Mouse (Mus musculus) heart, adult 9 months (tissue): Measurements from ENCODE around the gene Rack1.
"Not testable (repeated sequence)": the region's sequence is repeated elsewhere in the genome, so short reads cannot be mapped to it uniquely, and the experiment has no call there.

Experiments used
- DNase-seq, 2 experiments: peaks; one replicate each; pipeline ENCODE4 v3.0.0; 2022; ENCODE audit warnings: low spot score in 2 of 2

Gene Rack1

DNA sequence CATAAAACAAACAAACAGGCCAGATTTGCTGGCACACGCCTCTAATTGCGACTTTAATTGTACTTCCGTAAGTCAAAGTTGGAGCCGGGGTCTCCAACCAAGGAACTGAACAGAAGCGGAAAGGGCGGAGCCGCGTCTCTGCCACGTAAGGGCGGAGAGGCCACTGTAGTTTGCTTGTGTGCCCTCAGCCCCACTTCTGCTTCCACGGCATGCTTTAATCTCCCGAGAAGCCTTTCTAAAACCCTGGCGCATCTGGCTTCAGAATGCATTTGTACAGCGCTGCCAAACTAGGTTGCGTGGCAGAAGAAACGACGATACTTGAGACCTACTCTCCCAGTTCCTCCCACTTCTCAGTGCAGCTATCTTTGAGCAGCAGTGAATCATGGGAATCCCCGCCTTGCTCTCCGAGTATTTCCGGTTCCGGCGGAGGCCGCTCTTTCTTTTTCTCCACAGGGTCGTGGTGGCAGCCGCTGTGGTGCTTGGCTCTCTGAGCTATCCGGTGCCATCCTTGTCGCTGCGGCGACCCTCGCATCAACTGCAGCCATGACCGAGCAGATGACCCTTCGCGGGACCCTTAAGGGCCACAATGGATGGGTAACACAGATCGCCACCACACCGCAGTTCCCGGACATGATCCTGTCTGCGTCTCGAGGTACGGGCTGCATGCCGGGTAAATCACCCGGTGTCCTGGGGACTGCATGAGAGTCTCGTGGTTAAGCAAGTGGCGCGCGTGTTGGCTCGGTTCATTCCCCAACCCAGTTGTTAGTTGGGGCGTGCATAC, at the start of gene Rack1:
Rack1 (plus strand) TSS at position 412 of the 781 bp plus-strand sequence.
- DNase-seq: peak; percentile 91 to 93

DNA sequence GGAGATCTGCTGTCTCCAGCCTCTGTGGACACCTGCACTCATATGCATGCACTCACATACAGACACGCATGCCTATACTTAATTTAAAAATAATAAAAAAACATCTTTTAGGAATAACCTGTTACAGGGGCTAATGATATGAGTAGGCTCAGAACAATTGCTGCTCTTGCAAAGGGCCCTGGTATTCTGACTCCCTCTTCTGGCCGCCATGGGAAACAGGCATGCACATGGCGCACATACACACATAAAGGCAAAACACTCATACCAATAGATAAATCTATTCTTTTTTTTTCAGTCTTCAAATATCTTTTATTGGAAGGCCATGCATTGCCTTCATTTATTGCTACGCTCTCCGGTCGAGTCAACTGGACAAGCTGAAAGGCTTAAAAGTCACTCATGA, 49.7 kb upstream of the Rack1 start:
- DNase-seq: no peak

DNA sequence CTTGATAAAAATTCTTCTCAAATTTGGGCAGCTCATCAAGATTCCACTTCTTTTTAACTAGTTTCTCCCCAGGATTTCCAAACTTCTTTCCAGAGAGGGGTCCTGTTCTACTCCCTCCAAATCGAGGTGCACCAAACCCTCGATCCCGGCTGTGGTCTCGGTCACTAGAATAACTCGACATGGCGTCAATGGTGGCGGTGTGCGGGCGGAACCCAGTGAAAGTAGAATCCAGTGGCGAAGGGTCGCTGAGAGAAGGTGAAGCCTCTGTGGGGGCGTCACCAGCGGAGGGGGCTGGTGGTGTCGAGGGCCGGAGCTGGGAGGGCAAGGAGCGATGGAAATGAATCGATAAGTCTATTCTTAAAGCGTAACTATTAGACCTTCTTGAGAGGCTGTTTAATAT, 46.6 kb upstream of the Rack1 start:
- DNase-seq: not testable (repeated sequence)

DNA sequence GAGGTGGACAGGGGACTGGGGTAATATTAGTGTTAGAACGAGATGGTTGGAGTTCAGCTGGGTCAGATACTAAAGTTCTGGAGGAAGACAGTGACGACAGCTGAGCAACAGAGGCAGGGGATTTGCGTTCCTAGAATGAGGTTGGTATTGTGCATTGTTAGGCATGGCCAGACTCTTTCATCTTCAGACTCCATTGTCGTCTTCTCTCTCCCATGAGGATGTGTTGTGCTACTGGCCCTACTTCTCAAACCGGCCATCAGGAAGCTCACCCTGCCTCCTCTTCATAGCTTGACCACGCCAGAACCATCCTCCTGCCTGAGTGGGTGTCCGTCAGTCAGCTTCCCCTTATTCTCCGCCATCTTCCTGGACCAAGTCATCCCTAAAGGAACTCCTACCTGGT, 41.1 kb upstream of the Rack1 start:
- no peak for DNase-seq

DNA sequence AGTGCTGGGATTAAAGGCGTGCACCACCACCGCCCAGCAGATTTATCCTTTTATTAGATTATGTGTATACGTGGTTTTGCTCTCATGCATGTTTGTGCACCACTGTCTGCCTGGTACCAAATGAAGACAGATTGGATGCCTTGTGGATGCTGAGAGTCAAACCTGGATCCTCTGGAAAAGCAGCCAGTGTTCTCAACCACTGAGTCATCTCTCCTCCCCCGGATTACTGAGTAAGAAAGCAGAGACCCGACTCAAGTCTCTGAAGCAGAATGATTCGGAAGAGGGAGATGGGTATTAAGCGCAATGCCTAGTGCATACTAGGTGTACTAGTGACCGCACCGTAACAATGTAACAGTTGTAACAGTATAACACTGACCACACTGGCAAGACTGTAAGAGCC, 36.0 kb upstream of the Rack1 start:
- DNase-seq: no peak

DNA sequence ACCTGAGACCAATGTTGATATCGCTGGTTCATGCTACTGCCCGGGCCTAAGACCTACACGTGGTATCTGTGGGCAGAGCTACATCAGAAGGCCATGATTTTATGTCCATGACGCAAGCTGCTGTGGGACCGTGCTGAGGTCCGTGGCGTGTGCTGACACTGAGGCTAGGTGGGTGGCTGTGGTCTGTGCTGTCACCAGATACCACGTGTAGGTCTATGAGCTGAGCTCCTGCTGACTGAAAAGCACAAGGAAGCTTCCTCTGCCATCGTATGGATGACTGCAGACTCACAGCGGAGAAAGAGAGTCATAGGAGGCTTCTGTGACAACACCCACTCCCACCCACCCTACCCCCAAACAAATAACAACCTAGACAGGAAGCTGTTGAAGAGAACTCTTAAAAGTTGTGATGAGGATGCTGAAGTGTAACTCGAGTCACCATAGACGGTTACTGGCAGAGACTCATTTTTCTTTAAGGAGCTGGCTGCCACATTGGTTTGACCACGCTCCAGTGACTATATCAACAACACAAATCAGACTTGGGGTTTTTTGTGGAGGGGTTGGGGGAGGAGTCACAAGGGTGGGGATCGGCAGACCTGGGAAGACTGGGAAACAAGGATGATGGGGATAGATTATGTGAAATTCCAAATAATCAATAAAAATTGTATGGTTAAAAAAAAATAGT, 32.8 kb upstream of the Rack1 start:
- no peak for DNase-seq

DNA sequence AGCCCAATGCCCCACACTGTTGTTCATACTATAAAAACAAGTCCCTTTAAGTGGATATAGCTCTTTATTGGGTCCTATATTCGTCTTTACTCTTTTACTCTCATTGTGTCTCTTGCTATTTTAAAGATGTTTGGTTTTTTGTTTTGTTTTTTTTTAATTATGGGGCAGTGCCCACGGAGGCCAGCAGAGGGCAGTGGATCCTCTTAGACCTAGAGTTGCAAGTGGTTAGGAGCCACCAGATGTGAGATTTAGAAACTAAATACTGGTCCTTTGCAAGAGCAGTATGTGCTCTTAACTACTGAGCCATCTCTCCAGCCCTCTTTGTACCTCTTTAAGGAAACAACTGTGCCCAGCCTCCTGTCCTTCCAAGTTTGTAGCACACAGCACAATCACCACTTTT, 28.4 kb upstream of the Rack1 start:
- DNase-seq: no peak

DNA sequence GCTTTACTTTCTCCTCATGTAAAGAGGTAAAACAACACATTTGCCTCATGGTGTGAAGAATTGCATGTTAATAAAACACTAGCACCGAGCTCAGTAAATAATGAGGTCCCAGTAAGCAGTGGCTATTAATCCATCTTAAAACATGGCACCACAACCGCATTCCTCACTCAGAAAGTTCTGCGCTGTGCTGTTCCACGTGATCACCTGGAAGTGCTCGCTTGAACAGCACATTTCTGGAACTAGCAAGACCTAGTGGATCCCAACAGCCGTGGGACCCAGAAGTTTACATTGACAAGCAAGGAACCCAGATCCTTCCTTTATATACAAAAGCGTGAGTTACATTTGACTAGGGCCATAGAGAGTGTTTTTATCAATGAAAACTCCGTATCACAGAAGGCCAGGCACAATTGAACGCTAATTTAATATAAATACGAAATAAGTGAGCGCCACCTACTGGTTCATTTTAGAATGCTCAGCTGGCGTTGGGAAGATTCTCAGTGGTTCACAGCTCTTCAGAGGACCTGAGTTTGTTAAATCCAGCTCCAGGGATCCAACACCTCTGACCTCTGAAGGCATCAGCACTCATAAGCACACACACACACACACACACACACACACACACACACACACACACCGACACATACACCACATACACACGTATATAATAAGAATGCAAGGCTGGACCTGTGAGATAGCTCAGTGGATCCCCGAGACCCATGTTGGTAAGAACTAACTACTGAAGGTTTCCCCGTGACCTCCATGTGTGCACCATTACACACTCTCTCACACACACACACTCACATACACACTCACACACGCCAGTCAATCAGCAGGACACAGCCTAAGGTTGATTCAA, 25.5 kb upstream of the Rack1 start:
- peak in 1 of 2 experiments; percentile 39 for DNase-seq

DNA sequence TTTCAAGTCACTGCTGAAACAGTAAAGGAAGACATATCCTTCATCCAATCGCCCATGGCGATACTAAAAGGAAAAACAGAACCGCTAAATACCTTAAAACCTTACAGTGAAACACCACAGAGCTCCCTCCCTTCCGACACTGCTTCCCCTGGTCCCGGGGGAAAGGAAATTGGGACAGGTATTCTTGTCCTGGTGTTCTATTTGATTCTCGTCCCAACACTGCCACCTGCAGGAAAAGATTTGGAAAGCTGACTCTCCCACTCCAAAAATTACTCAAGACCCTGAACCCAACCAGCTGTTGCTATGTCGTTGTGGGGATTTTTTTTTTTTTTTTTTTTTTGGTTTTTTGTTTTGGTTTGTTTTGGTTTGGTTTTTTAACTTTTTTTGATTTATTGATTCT, 24.6 kb upstream of the Rack1 start:
- peak; percentile 43 to 59 for DNase-seq

DNA sequence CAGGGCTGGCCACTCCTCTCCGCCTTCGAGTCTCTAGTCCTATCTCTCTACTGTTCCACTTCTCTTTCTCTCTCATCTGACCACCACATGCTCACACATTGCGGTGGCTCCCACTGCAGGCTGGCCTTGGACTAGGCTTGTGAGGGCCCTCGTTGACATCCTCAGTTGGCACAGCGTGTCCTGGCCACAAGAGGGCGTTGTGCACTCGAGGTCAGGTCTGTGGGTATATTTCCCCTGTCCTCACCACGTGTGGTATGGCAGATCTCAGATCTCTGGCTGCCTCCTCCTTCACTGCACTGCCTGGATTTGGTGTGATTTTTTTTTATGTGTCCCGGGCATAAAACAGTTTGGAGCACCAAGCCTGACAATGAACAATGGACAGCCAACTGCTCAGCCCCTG, 23.5 kb upstream of the Rack1 start:
- DNase-seq: no peak

DNA sequence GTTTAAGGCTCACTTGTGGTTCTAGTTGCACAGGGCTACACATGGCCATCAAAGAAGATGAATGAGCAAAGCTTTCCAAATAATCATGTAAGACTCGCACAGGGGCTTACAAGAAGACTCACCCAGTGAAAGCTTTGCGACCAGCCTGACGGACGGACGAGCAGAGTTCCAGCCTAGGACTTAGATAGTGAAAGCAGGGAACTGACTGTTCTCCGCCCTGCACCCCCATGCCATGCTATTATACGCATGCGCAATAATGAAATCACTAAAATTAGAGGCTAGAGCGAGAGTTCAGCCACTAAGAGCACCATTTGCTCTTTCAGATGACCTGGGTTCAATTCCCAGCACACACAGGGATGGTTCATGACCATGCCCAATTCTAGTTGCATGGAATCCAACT, 22.8 kb upstream of the Rack1 start:
- no peak for DNase-seq

DNA sequence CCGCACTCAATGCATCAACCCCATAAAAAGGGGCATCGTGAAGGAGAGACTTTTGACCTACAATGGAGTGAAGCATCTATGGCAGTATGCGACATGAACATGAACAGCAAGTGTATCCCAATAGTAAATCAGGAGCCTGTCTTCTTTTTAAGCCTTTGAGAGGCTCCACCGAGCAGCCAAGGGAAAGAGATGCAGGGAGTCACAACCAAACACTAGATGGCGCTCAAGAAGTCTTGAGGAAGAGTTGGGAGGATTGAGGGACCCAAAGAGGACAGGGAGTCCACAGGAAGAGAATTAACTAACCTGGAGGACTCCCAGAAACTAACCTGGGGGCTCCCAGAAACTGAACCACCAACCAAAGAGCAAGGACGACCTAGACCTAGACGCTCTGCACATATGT, 20.7 kb upstream of the Rack1 start:
- no peak for DNase-seq

DNA sequence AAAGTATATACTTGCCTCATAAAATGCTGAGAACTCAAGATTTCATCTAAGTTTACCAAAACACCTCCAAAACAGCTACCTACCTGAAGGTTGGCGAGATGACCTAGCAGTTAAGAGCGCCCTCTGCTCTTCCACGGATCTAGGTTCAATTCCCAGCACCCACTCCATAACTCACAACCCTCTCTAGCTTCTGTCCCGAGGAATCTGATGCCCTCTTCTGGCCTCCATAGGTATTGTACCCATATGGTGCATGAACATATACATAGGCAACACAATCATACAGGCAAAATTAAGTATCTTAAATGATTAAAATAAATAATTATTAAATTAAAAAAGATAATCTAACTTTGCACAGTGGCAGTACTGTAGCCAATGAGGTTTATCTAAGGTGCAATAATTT, 17.9 kb upstream of the Rack1 start:
- no peak for DNase-seq

DNA sequence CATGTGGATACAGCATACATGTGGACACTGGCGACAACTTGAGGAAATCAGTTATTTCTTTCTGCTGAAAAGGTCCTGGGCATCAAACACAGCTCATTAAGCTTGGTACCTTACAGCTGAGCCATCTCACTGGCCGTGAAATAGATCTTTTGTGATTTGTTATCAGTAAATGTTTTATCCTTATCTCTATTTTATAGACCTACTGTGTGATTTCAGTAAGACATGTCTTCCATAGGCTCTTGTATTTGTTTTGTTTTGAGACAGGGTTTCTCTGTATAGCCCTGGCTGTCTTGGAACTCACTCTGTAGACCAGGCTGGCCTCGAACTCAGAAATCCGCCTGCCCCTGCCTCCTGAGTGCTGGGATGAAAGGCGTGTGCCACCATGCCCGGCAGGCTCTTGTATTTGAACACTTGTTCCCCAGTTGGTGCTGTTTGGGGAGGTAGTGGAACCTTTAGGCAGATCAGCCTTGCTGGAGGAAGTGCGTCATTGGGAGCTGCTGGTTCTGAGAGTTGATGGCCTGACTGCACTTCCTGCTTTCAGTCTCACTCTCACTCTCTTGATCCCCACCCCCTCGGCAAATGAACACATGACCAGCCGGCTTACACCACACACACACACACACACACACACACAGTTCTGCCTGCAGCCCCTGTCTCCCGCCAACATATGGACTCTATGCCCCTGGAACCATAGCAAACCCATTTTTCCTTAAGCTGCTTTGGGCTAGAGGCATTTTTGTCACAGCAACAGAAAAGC, 12.5 kb upstream of the Rack1 start:
- peak; percentile 53 to 66 for DNase-seq

DNA sequence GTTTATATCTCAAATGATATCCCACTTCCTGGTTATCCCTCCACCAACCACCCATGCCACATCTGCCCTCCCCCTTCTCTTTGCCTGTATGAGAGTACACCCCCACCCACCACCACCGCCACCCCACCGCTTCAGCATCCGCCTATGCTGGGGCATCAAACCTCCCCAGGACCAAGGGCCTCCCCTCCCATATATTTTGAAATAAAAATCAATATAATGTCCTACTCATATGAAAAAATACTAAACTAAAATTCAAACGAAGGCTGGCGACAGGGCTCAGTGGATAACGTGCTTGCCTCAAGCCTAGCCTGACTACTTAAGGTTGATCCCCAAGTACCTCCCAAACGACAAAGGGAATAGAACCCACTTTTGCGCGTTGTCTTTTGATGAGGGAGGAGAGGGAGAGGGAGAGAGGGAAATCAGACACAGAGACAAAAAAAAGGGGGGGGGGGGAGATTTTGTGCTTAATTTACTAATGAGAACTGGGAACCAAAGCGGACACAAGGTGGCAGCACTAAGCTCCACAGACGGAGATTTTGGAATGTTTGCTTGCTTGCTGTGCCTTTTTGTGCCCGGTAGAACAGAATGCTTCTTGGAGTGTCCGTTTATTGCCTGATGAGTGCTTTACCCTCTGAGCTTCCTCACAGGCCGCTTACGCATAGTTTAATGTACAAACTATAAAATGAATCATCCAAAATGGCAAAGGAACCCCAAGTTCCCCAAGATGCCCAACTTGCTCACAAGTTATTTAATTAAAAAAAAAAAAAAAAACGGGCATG, 11.6 kb upstream of the Rack1 start:
- DNase-seq: peak; percentile 65 to 83

DNA sequence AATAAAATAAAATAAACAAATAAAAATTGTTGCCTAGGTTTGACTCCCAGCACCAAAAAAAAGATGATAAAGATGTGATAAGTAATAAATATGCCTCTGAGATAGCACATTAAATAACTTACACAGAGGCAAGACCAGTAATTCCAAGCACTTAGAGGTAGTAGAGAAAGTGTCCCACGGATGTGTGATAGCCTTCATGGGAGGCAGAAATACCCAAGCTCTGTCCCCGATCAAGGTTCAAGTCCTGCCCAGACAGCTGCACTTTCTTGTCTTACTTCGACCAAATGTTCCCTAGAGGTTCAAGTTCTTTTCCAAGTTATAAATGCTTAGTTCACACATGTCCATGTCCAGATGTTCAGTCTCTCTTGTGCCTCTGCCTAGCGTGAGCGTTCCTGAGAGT, 10.9 kb upstream of the Rack1 start:
- no peak for DNase-seq

DNA sequence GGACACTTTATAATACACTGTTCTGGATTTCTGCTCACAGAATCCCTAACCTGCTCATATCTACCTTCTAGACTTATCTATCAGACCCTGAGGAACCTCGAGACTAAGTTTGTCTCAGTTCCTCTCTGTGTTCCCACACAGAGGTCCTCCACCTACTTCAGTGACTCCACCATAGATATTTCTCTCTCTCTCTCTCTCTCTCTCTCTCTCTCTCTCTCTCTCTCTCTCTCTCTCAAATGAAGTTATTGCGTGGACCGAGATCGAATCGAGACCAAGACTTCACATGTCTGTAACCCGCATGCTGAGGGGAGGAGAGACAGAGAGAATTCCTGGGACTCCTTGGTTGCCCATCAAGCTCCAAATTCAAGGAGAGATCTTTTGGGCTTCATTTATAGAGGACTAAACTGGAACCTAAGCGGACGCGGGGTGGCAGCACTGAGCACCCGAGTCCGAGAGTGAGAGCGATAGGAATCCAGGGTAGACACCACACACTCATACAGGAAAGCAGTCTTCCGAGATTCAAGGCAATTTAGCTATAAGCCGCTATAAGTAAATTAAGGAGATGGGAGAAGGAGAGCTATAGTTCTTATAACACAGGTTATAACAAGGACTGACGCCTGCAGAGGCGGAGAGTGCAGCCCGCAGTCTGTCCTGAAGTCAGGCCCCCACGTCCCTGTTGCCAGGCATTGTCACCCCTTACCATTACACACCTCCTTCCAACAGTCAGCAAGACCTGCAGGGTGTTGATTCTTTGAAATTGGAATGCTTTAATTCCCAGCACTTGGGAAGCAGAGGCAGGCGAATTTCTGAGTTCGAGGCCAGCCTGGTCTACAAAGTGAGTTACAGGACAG, 9.9 kb upstream of the Rack1 start:
- DNase-seq: peak; percentile 62 to 84

DNA sequence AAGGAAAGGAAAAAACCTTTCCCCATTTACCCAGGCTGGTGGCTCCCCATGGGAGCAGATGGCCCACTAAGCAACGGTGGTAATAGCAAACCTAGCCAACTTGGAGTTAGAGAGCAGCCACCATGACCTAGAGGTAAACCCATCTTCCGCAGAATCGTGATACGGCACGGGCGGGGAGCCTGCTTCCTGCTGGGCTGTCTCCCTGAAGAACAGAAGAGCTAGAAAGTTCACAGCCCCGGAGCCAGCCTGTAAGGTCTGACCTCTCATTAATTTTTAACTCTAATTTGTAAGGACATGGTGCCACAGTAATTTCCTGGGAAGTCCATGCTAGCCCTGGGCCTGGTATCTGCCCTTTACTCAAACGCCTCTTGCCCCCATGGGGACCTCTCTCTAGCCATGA, 9.2 kb upstream of the Rack1 start:
- no peak for DNase-seq

DNA sequence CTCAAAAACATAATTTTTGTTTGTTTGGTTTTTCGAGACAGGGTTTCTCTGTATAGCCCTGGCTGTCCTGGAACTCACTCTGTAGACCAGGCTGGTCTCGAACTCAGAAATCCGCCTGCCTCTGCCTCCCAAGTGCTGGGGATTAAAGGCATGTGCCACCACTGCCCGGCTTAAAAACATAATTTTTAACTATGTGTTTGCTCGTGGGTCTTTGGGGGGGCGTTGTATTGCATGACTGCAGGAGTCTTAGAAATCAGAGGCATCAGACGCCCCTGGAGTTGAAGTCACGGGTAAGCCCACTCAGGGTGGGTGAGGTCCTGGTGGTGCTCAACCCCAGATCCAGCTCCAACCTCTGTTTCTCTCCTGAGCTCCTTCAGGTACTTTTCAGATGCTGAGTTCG, 8.2 kb upstream of the Rack1 start:
- DNase-seq: not testable (repeated sequence)

DNA sequence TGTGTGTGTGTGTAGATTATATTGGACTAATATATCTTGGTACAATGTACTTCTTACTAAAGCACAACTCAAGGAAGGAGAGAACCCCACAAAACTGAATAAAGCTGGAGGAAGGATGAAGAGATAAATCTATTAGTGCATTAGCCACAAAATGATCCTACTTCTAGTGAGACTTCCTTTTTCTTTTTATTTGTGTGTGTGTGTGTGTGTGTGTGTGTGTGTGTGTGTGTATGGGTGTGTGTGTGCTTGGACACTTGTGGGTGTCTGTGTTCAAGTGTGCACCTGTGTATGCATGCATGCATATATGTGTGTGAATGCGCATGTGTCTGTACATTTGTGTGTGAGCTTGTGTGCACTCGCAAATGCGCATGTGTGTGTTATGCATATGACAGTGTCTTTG, 6.9 kb upstream of the Rack1 start:
- no peak for DNase-seq
